Mouse (Mus musculus) kidney, embryonic 16.5 days (tissue): ENCODE results near the gene Mmp8. TPM values are rescaled to one million over a fixed set of nuclear protein-coding genes. Genes with fewer than 3 reads are reported as not detected.

Source experiments
- ATAC-seq: fragments of 200-750 bp; cut with Nextera tagmentation; 2 replicates; pipeline ENCODE4 v1.8.0; 2017; ENCODE audit warnings: moderate TSS enrichment; ENCODE audit not compliant: low FRiP score, low TSS enrichment
- H3K27ac ChIP-seq: fragments of 300-500 bp; sonication (generic); 2 replicates; pipeline ENCODE4 v1.5.1; 2014; ENCODE audit warnings: low read length
- H3K27me3 ChIP-seq: fragments of 300-500 bp; sonication (generic); 2 replicates; pipeline ENCODE4 v1.6.1; 2014; ENCODE audit warnings: low read length, control low read depth, mixed read lengths; ENCODE audit not compliant: insufficient read depth
- H3K36me3 ChIP-seq: fragments of 300-500 bp; sonication (generic); 2 replicates; pipeline ENCODE4 v1.6.1; 2014; ENCODE audit warnings: low read length, control low read depth, mixed read lengths; ENCODE audit not compliant: insufficient read depth
- H3K4me1 ChIP-seq: fragments of 300-500 bp; sonication (generic); 2 replicates; pipeline ENCODE4 v1.6.1; 2014; ENCODE audit warnings: low read length, control low read depth, mixed read lengths; ENCODE audit not compliant: insufficient read depth
- H3K4me2 ChIP-seq: fragments of 300-500 bp; sonication (generic); replicated peaks from 2 replicates; pipeline ENCODE4 v1.6.1; 2014; ENCODE audit warnings: low read depth, low read length
- H3K4me3 ChIP-seq: fragments of 300-500 bp; sonication (generic); 2 replicates; pipeline ENCODE4 v1.5.1; 2014; ENCODE audit warnings: mild to moderate bottlenecking, low read length
- H3K9ac ChIP-seq: fragments of 300-500 bp; sonication (generic); replicated peaks from 2 replicates; pipeline ENCODE4 v1.6.1; 2014; ENCODE audit warnings: low read length
- H3K9me3 ChIP-seq: fragments of 300-500 bp; sonication (generic); 2 replicates; pipeline ENCODE4 v1.6.1; 2016; ENCODE audit warnings: low read length, control low read depth
- WGBS: fragments of 180-500 bp; shearing (Covaris S2); extraction: QIAGEN DNeasy Blood & Tissue Kit; methylation state at CpG from one replicate; pipeline ENCODE4 v1.1.7; 2014; 5-methylcytosine and 5-hydroxymethylcytosine counted together
- polyA plus RNA-seq: library from polyadenylated mRNA; unstranded; fragments of >200 nt; fragmentation: Nextera tagmentation; extraction: Ambion mirVana; gene quantifications from 2 replicates; pipeline ENCODE4 v1.2.1, GENCODE M21; 2015

Gene Mmp8
- polyA plus RNA-seq, 1 experiment from 2014 or later: 0.89 TPM

GRCm38 (mm10) chr9:7553536-7553935, 4.7 kb upstream of the Mmp8 start:
- no peak overlapping the region for H3K4me3 ChIP-seq
- no peak overlapping the region for H3K9ac ChIP-seq
- WGBS: 90% methylated on average over 3 of the region's 3 CpGs
- H3K4me2 ChIP-seq: no peak overlapping the region
- no peaks in the 10 kb centered on the region for H3K9me3 ChIP-seq
- no peak for ATAC-seq
- H3K27me3 ChIP-seq: no peaks in the 10 kb centered on the region
- H3K27ac ChIP-seq: no peak overlapping the region
- no peaks in the 10 kb centered on the region for H3K4me1 ChIP-seq
- no peaks in the 10 kb centered on the region for H3K36me3 ChIP-seq

GRCm38 (mm10) chr9:7554382-7554781, 3.9 kb upstream of the Mmp8 start:
- Histone ChIP-seq H3K36me3 (no peaks in the 10 kb centered on the region), H3K27ac (no peak overlapping the region), H3K4me2 (no peak overlapping the region), H3K4me1 (no peaks in the 10 kb centered on the region), H3K4me3 (no peak overlapping the region), H3K9me3 (no peaks in the 10 kb centered on the region), H3K27me3 (no peaks in the 10 kb centered on the region), H3K9ac (no peak overlapping the region)
- ATAC-seq: no peak
- WGBS: 60% methylated on average over 3 of the region's 3 CpGs

- Histone ChIP-seq H3K9me3 (no peaks in the 10 kb centered on the region), H3K4me1 (no peaks in the 10 kb centered on the region), H3K4me2 (no peak overlapping the region), H3K9ac (no peak overlapping the region), H3K27ac (no peak overlapping the region), H3K4me3 (no peak overlapping the region), H3K27me3 (no peaks in the 10 kb centered on the region), H3K36me3 (no peaks in the 10 kb centered on the region)
- 44% methylated on average over 4 of the region's 4 CpGs for WGBS
- no peak for ATAC-seq
Observed at GRCm38 (mm10) chr9:7560026-7560425, 1.8 kb downstream of the Mmp8 start.

GRCm38 (mm10) chr9:7567376-7567775, 9.1 kb downstream of the Mmp8 start:
- no peak overlapping the region for H3K4me2 ChIP-seq
- H3K4me3 ChIP-seq: no peak overlapping the region
- H3K9me3 ChIP-seq: no peaks in the 10 kb centered on the region
- H3K4me1 ChIP-seq: no peaks in the 10 kb centered on the region
- H3K27ac ChIP-seq: no peak overlapping the region
- no peak overlapping the region for H3K9ac ChIP-seq
- no peaks in the 10 kb centered on the region for H3K27me3 ChIP-seq
- ATAC-seq: no peak
- H3K36me3 ChIP-seq: no peaks in the 10 kb centered on the region
- 60% methylated on average over 7 of the region's 7 CpGs for WGBS

GRCm38 (mm10) chr9:7567923-7568322, 9.7 kb downstream of the Mmp8 start:
- ATAC-seq: no peak
- 42% methylated on average over 2 of the region's 2 CpGs for WGBS
- H3K9ac ChIP-seq: no peak overlapping the region
- H3K9me3 ChIP-seq: no peaks in the 10 kb centered on the region
- no peaks in the 10 kb centered on the region for H3K27me3 ChIP-seq
- no peaks in the 10 kb centered on the region for H3K36me3 ChIP-seq
- H3K4me1 ChIP-seq: 0 out of 2 replicates have a peak, but pooled peaks cover 2% of the 10 kb centered on the region
- no peak overlapping the region for H3K4me3 ChIP-seq
- H3K27ac ChIP-seq: no peak overlapping the region
- H3K4me2 ChIP-seq: no peak overlapping the region

GRCm38 (mm10) chr9:7570485-7570884, 12.2 kb downstream of the Mmp8 start:
- 82% methylated on average over 1 of the region's 1 CpGs for WGBS
- H3K27ac ChIP-seq: no peak overlapping the region
- no peak overlapping the region for H3K9ac ChIP-seq
- peaks cover 6% of the 10 kb centered on the region; the same call in 1 of the 2 replicates for H3K4me1 ChIP-seq
- H3K4me3 ChIP-seq: no peak overlapping the region
- no peaks in the 10 kb centered on the region for H3K27me3 ChIP-seq
- ATAC-seq: no peak
- no peak overlapping the region for H3K4me2 ChIP-seq
- no peaks in the 10 kb centered on the region for H3K36me3 ChIP-seq
- H3K9me3 ChIP-seq: no peaks in the 10 kb centered on the region

- Histone ChIP-seq H3K9me3 (no peaks in the 10 kb centered on the region), H3K9ac (no peak within 1 kb of the TSS), H3K27me3 (no peaks in the 10 kb centered on the region), H3K4me3 (no peak within 1 kb of the TSS), H3K4me1 (peaks cover 6% of the 10 kb centered on the region; the same call in 1 of the 2 replicates), H3K4me2 (no peak within 1 kb of the TSS), H3K36me3 (no peaks in the 10 kb centered on the region), H3K27ac (no peak within 1 kb of the TSS)
- 42% methylated on average over 4 of the region's 4 CpGs for WGBS
- ATAC-seq: no peak
Observed at GRCm38 (mm10) chr9:7571162-7571561, 12.9 kb downstream of the Mmp8 start, which contains the start of gene Mmp27. TSS of gene Mmp27 (plus strand) at chr9:7571396.

- H3K4me2 ChIP-seq: no peak overlapping the region
- H3K4me1 ChIP-seq: peaks cover 6% of the 10 kb centered on the region; the same call in 1 of the 2 replicates
- H3K4me3 ChIP-seq: no peak overlapping the region
- no peaks in the 10 kb centered on the region for H3K36me3 ChIP-seq
- 74% methylated on average over 7 of the region's 7 CpGs for WGBS
- H3K9ac ChIP-seq: no peak overlapping the region
- no peak; the same call in 1 of the 2 replicates for ATAC-seq
- no peaks in the 10 kb centered on the region for H3K9me3 ChIP-seq
- H3K27me3 ChIP-seq: no peaks in the 10 kb centered on the region
- no peak overlapping the region for H3K27ac ChIP-seq
Observed at GRCm38 (mm10) chr9:7572188-7572587, 13.9 kb downstream of the Mmp8 start.

GRCm38 (mm10) chr9:7572663-7573308, 14.5 kb downstream of the Mmp8 start:
- Histone ChIP-seq H3K4me3 (no peak overlapping the region), H3K27ac (no peak overlapping the region), H3K9me3 (no peaks in the 10 kb centered on the region), H3K9ac (no peak overlapping the region), H3K36me3 (no peaks in the 10 kb centered on the region), H3K4me1 (peaks cover 6% of the 10 kb centered on the region; the same call in 1 of the 2 replicates), H3K27me3 (no peaks in the 10 kb centered on the region), H3K4me2 (no peak overlapping the region)
- ATAC-seq: peak; percentile 23
- 30% methylated on average over 2 of the region's 2 CpGs for WGBS

- ATAC-seq: no peak
- no peak overlapping the region for H3K27ac ChIP-seq
- no peak overlapping the region for H3K9ac ChIP-seq
- H3K4me3 ChIP-seq: no peak overlapping the region
- no peaks in the 10 kb centered on the region for H3K27me3 ChIP-seq
- H3K36me3 ChIP-seq: no peaks in the 10 kb centered on the region
- H3K4me2 ChIP-seq: no peak overlapping the region
- peaks cover 6% of the 10 kb centered on the region; the same call in 1 of the 2 replicates for H3K4me1 ChIP-seq
- H3K9me3 ChIP-seq: no peaks in the 10 kb centered on the region
- 75% methylated on average over 3 of the region's 3 CpGs for WGBS
Observed at GRCm38 (mm10) chr9:7575526-7575925, 17.3 kb downstream of the Mmp8 start.
